Mouse (Mus musculus) heart, postnatal 0 days (tissue): Measurements from ENCODE around the gene Magi2.

ENCODE experiments used
- CTCF ChIP-seq: IDR thresholded peaks from 2 replicates; pipeline ENCODE4 v1.5.1; 2016; ENCODE audit warnings: antibody characterized with exemption, control low read depth, low read depth
- EP300 ChIP-seq: IDR thresholded peaks from 2 replicates; pipeline ENCODE4 v1.6.1; 2016; ENCODE audit warnings: antibody characterized with exemption, low read depth

DNA sequence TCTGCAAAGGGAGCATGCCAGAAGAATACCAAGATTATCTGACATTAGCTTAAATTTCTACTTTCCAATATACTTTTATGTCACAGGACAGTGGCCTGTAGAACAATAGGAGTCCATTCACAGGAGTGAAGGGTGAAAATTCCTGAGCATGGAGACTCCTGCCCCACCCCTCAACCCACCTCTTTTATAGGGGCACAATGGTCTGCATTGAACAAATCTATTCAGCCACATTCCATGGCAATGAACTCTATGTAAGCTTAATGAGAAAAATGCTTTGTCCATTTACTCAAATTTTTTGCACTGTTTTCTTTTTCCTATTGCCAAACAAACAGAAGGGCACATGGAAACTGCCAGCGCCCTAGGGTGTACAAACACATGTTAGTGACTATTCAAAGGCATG lies 838.2 kb downstream of the Magi2 start:
- no peak for TF ChIP-seq CTCF
- TF ChIP-seq EP300, result no peak
